8 mouse cellular contexts compared by ENCODE assay signal in the genomic region with DNA sequence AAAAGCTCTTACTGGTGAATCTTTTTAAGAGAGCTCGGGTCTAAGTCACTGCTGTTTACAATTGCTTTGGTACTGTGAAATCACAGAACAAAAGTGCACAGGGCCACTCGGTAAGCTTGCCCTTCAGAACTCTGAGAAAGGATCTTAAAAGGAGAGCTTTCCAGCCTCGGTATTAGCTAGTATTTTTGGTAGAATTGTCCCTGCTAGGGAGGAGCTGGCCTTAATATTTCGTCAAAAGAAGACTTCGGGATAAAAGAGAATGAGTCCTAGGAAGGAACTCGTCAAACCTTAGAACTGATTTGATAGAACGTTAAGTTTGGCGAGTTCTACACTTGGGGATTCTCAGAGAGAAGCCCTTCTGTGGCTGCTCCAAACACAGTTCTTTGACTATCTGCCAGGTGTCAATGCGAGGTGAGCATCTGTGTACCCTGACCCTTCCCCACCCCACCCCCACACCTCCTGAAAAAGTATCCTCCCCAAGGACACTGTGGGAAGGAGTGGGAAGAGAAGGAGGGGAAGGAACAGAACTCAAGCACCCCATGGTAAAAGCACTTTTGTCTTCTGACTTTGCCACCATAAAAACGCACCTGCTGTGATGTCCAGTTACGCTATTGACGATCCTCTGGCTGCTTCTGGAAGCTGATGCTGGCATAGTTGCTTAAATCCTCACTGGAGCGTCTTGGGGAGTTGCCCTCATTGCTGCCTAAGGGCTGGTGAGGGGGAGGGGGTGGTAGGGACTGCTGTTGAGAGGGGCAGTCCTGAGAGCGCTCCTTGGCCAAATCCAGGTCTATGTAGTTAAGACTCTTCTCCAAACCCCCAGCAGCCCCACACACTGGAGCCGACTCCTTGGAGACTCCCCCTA. TPM values are rescaled to one million over a fixed set of nuclear protein-coding genes. Genes with fewer than 3 reads are reported as not detected.
DNase-seq lines count a peak whose midpoint lies in the region; ATAC-seq and TF ChIP-seq lines count a peak whose summit lies in the region.

No protein-coding gene starts in this region.

- DNase-seq in left cerebral cortex, adult 2 months (ENCODE audit: extremely low spot score in 1 of 2, low spot score in 2 of 2): no peak
- no peak for DNase-seq in left cerebral cortex, adult 11 months (ENCODE audit: low spot score)
- no peak for DNase-seq in embryonic facial prominence, embryonic 11.5 days (ENCODE audit: low spot score)
- peak; percentile 84 for DNase-seq in skeletal muscle tissue, adult 2 months (ENCODE audit: low read depth, low spot score)
- DNase-seq in frontal cortex, postnatal 14 days (ENCODE audit: low spot score in 2 of 2): no peak
- DNase-seq in left cerebral cortex, postnatal 10 days (ENCODE audit: extremely low spot score in 1 of 2, low spot score in 2 of 2): no peak

- H3K4me3 ChIP-seq in left cerebral cortex, adult 2 months: peak overlapping the region; percentile 51
- H3K4me3 ChIP-seq in embryonic facial prominence, embryonic 11.5 days (ENCODE audit: low read depth, low read length): peak overlapping the region; percentile 37
- H3K4me3 ChIP-seq in heart, embryonic 11.5 days (ENCODE audit: low read depth, low read length): peak overlapping the region; percentile 76
- peak overlapping the region; percentile 72 for H3K4me3 ChIP-seq in limb, embryonic 12.5 days (replicated peaks)

- ATAC-seq in embryonic facial prominence, embryonic 11.5 days (replicated peaks; ENCODE audit: insufficient number of reproducible peaks, low FRiP score, low TSS enrichment, low read depth): no peak
- no peak for ATAC-seq in heart, embryonic 11.5 days (replicated peaks; ENCODE audit: insufficient number of reproducible peaks, low FRiP score, low TSS enrichment)
- ATAC-seq in limb, embryonic 12.5 days (ENCODE audit: insufficient number of reproducible peaks, insufficient read depth, low FRiP score, low TSS enrichment, low read depth): no peak

- H3K9me3 ChIP-seq in embryonic facial prominence, embryonic 11.5 days (replicated peaks; ENCODE audit: control insufficient read depth, low read length): no peaks in the 10 kb centered on the region
- no peaks in the 10 kb centered on the region for H3K9me3 ChIP-seq in heart, embryonic 11.5 days (replicated peaks; ENCODE audit: control insufficient read depth, low read length)
- no peaks in the 10 kb centered on the region; the same call in 1 of the 2 replicates for H3K9me3 ChIP-seq in limb, embryonic 12.5 days

- WGBS in embryonic facial prominence, embryonic 11.5 days: 23% methylated on average over 15 of the region's 15 CpGs
- 25% methylated on average over 15 of the region's 15 CpGs for WGBS in heart, embryonic 11.5 days (ENCODE audit: insufficient replicate concordance)
- WGBS in limb, embryonic 12.5 days: 36% methylated on average over 15 of the region's 15 CpGs

- peak overlapping the region; percentile 42; the same call in 1 of the 2 replicates for H3K27ac ChIP-seq in left cerebral cortex, adult 2 months
- H3K27ac ChIP-seq in embryonic facial prominence, embryonic 11.5 days (replicated peaks; ENCODE audit: low read depth, low read length): 0 out of 2 replicates have a peak overlapping the region, but pooled peaks have one; percentile 28
- H3K27ac ChIP-seq in heart, embryonic 11.5 days (ENCODE audit: low read depth, low read length): peak overlapping the region; percentile 73
- peak overlapping the region; percentile 62 for H3K27ac ChIP-seq in limb, embryonic 12.5 days

- H3K4me2 ChIP-seq in embryonic facial prominence, embryonic 11.5 days (ENCODE audit: low read depth, low read length): peak overlapping the region; percentile 65
- peak overlapping the region; percentile 81 for H3K4me2 ChIP-seq in heart, embryonic 11.5 days
- peak overlapping the region; percentile 85 for H3K4me2 ChIP-seq in limb, embryonic 12.5 days

- peak overlapping the region; percentile 58 for H3K9ac ChIP-seq in embryonic facial prominence, embryonic 11.5 days (replicated peaks; ENCODE audit: low read length)
- peak overlapping the region; percentile 79 for H3K9ac ChIP-seq in heart, embryonic 11.5 days (ENCODE audit: low read depth, low read length)
- peak overlapping the region; percentile 57 for H3K9ac ChIP-seq in limb, embryonic 12.5 days (replicated peaks)

- no peaks in the 10 kb centered on the region; the same call in 1 of the 2 replicates for H3K4me1 ChIP-seq in embryonic facial prominence, embryonic 11.5 days (ENCODE audit: control insufficient read depth, insufficient read depth, low read length)
- peaks cover 28% of the 10 kb centered on the region for H3K4me1 ChIP-seq in heart, embryonic 11.5 days (ENCODE audit: control insufficient read depth, insufficient read depth, low read length)
- H3K4me1 ChIP-seq in limb, embryonic 12.5 days (replicated peaks): peaks cover 57% of the 10 kb centered on the region

- no peak for TF ChIP-seq CTCF in left cerebral cortex, adult 2 months (IDR thresholded peaks at IDR 0.05)

- intact Hi-C loops in left cerebral cortex, adult 2 months (cut with DNase I): loop anchor here (5.0 kb wide), 1 partner anchor 169 kb away; no protein-coding TSS in a partner anchor
- intact Hi-C loops in left cerebral cortex, postnatal 10 days (cut with DNase I): loop anchor here (10.0 kb wide), 1 partner anchor 692 kb away; no protein-coding TSS in a partner anchor

- H3K36me3 ChIP-seq in embryonic facial prominence, embryonic 11.5 days (replicated peaks; ENCODE audit: control insufficient read depth, insufficient read depth, low read depth, low read length): peaks cover 4% of the 10 kb centered on the region
- H3K36me3 ChIP-seq in heart, embryonic 11.5 days (ENCODE audit: control insufficient read depth, insufficient read depth, low read length): peaks cover 7% of the 10 kb centered on the region; the same call in 1 of the 2 replicates
- H3K36me3 ChIP-seq in limb, embryonic 12.5 days: peaks cover 25% of the 10 kb centered on the region

- H3K27me3 ChIP-seq in embryonic facial prominence, embryonic 11.5 days (ENCODE audit: control insufficient read depth, insufficient read depth, low read length): no peaks in the 10 kb centered on the region
- H3K27me3 ChIP-seq in heart, embryonic 11.5 days (ENCODE audit: control insufficient read depth, insufficient read depth, low read length): peaks cover 3% of the 10 kb centered on the region
- H3K27me3 ChIP-seq in limb, embryonic 12.5 days: 0 out of 2 replicates have a peak, but pooled peaks cover 6% of the 10 kb centered on the region

RNA-seq across cellular contexts. Expression of a gene that starts 4.8 kb away (rescaled TPM):
- total RNA-seq in left cerebral cortex, adult 2 months (2021): 10 to 100 TPM; 17.3 to 17.4 TPM
- polyA plus RNA-seq in embryonic facial prominence, embryonic 11.5 days (2014; fragmentation: Nextera tagmentation; extraction: Ambion mirVana): 7.9 and 8.3 TPM in 2 replicates
- polyA plus RNA-seq in heart, embryonic 11.5 days (2014; fragmentation: Nextera tagmentation; extraction: Ambion mirVana): 8.4 and 10.9 TPM in 2 replicates
- polyA plus RNA-seq in limb, embryonic 12.5 days (2016; fragmentation: Nextera tagmentation; extraction: Ambion mirVana): 12.0 and 13.8 TPM in 2 replicates
- total RNA-seq in left cerebral cortex, postnatal 10 days (2021): 10 to 100 TPM; 21.6 to 22.9 TPM

RNA-seq across cellular contexts. Expression of a gene that starts 29.8 kb away (rescaled TPM):
- 1 to 10 TPM; 7.6 to 8.4 TPM for total RNA-seq in left cerebral cortex, adult 2 months (2021)
- 6.7 and 6.9 TPM in 2 replicates for polyA plus RNA-seq in embryonic facial prominence, embryonic 11.5 days (2014; fragmentation: Nextera tagmentation; extraction: Ambion mirVana)
- polyA plus RNA-seq in heart, embryonic 11.5 days (2014; fragmentation: Nextera tagmentation; extraction: Ambion mirVana): 7.9 and 8.7 TPM in 2 replicates
- polyA plus RNA-seq in limb, embryonic 12.5 days (2016; fragmentation: Nextera tagmentation; extraction: Ambion mirVana): 7.7 and 8.4 TPM in 2 replicates
- total RNA-seq in left cerebral cortex, postnatal 10 days (2021): 1 to 10 TPM; 4.9 to 5.1 TPM

RNA-seq across cellular contexts. Expression of a gene that starts 53.5 kb away (rescaled TPM):
- not detected for total RNA-seq in left cerebral cortex, adult 2 months (2021)
- polyA plus RNA-seq in embryonic facial prominence, embryonic 11.5 days (2014; fragmentation: Nextera tagmentation; extraction: Ambion mirVana): 31.9 and 35.9 TPM in 2 replicates
- polyA plus RNA-seq in heart, embryonic 11.5 days (2014; fragmentation: Nextera tagmentation; extraction: Ambion mirVana): 33.1 and 40.5 TPM in 2 replicates
- 29.1 and 30.9 TPM in 2 replicates for polyA plus RNA-seq in limb, embryonic 12.5 days (2016; fragmentation: Nextera tagmentation; extraction: Ambion mirVana)
- total RNA-seq in left cerebral cortex, postnatal 10 days (2021): not detected
